Mouse (Mus musculus) CH12.LX (cell line): ENCODE measurements at regions not wholly inside any gene's neighbourhood (a gene's known extent, or its start where the extent isn't known, plus 50 kb on each side); places are given as distances from the start of the nearest gene placed in this dataset.

Source experiments
- DNase-seq: peaks from one replicate; pipeline ENCODE4 v3.0.0-alpha.2; 2013; ENCODE audit errors: extremely low read depth
- H3K27ac ChIP-seq: 2 replicates; pipeline ENCODE4 v1.5.1; 2012; ENCODE audit warnings: low read depth, mild to moderate bottlenecking, control low read depth, moderate library complexity; ENCODE audit not compliant: insufficient read depth
- H3K27me3 ChIP-seq: replicated peaks from 2 replicates; pipeline ENCODE3; 2012; ENCODE audit warnings: inconsistent platforms
- H3K36me3 ChIP-seq, 2 experiments: replicated peaks in 1 of 2; 2 replicates each; pipeline versions ENCODE3 to v1.6.1; 2012; ENCODE audit warnings: inconsistent platforms in 1 of 2, low read length in 1 of 2, mild to moderate bottlenecking in 1 of 2, mixed read lengths in 1 of 2, moderate library complexity in 1 of 2; ENCODE audit not compliant: control insufficient read depth in 1 of 2, insufficient read depth in 1 of 2
- H3K4me1 ChIP-seq, 2 experiments: 2 replicates each; pipeline ENCODE4 v1.6.1; 2012; ENCODE audit warnings: inconsistent platforms in 1 of 2, moderate library complexity in 1 of 2; ENCODE audit not compliant: insufficient read depth in 2 of 2, control insufficient read depth in 1 of 2
- H3K4me2 ChIP-seq: 2 replicates; pipeline ENCODE4 v1.6.1; 2012; ENCODE audit warnings: low read depth, mild to moderate bottlenecking, control low read depth; ENCODE audit not compliant: poor library complexity, insufficient read depth, severe bottlenecking
- H3K4me3 ChIP-seq, 3 experiments: fragments of 150-350 bp in 1 of 3; sonication (generic) in 1 of 3; replicated peaks in 1 of 3; 2 replicates each; pipeline versions ENCODE3 to v1.5.1; 2011 to 2012; ENCODE audit warnings: low read depth in 2 of 3, low read length in 2 of 3, mild to moderate bottlenecking in 2 of 3, moderate library complexity in 2 of 3, control low read depth in 1 of 3, improper control_type of control experiment in 1 of 3, inconsistent platforms in 1 of 3, mixed read lengths in 1 of 3; ENCODE audit not compliant: poor library complexity in 1 of 3
- H3K79me2 ChIP-seq: replicated peaks from 2 replicates; pipeline ENCODE4 v1.6.1; 2012; ENCODE audit warnings: mild to moderate bottlenecking, moderate library complexity; ENCODE audit not compliant: control insufficient read depth, poor library complexity, insufficient read depth, severe bottlenecking; ENCODE audit errors: extremely low read depth
- H3K9ac ChIP-seq: 2 replicates; pipeline ENCODE4 v1.6.1; 2012; ENCODE audit warnings: low read depth, mild to moderate bottlenecking, control low read depth, moderate library complexity; ENCODE audit not compliant: insufficient read depth
- H3K9me3 ChIP-seq: replicated peaks from 2 replicates; pipeline ENCODE3; 2012; ENCODE audit warnings: low read length, inconsistent platforms, mixed read lengths
- CHD2 ChIP-seq: IDR thresholded peaks from 2 replicates; pipeline ENCODE4 v1.6.1; 2011; ENCODE audit warnings: low read length, improper control_type of control experiment
- CTCF ChIP-seq, 2 experiments: IDR thresholded peaks in 1 of 2; conservative IDR thresholded peaks in 1 of 2; 2 replicates each; pipeline ENCODE4 v1.5.1; 2011 to 2012; ENCODE audit warnings: low read depth in 2 of 2, low read length in 2 of 2, improper control_type of control experiment in 1 of 2, inconsistent platforms in 1 of 2, mild to moderate bottlenecking in 1 of 2, moderate library complexity in 1 of 2
- ELF1 ChIP-seq: IDR thresholded peaks from 2 replicates; pipeline ENCODE4 v1.6.1; 2014; ENCODE audit warnings: low read depth, mild to moderate bottlenecking, inconsistent platforms, low read length, improper control_type of control experiment
- EP300 ChIP-seq: IDR thresholded peaks from 2 replicates; pipeline ENCODE4 v1.6.1; 2011; ENCODE audit warnings: low read length, improper control_type of control experiment
- IRF4 ChIP-seq: IDR thresholded peaks from 2 replicates; pipeline ENCODE4 v1.6.1; 2014; ENCODE audit warnings: low read depth, mild to moderate bottlenecking, inconsistent platforms, low read length, improper control_type of control experiment
- JUND ChIP-seq: conservative IDR thresholded peaks from 2 replicates; pipeline ENCODE4 v1.6.1; 2011; ENCODE audit warnings: low read depth, low read length, improper control_type of control experiment
- MAFK ChIP-seq: IDR thresholded peaks from 2 replicates; pipeline ENCODE4 v1.6.1; 2011; ENCODE audit warnings: low read length, improper control_type of control experiment; ENCODE audit not compliant: insufficient replicate concordance
- MAX ChIP-seq: IDR thresholded peaks from 2 replicates; pipeline ENCODE4 v1.6.1; 2011; ENCODE audit warnings: low read length, improper control_type of control experiment
- MAZ ChIP-seq: IDR thresholded peaks from 2 replicates; pipeline ENCODE4 v1.6.1; 2012; ENCODE audit warnings: low read depth, mild to moderate bottlenecking, inconsistent platforms, low read length, improper control_type of control experiment, moderate library complexity
- MYC ChIP-seq: IDR thresholded peaks from 2 replicates; pipeline ENCODE4 v1.6.1; 2011; ENCODE audit warnings: low read depth, mild to moderate bottlenecking, improper control_type of control experiment, low read length
- NELFE ChIP-seq: IDR thresholded peaks from 2 replicates; pipeline ENCODE4 v1.6.1; 2011; ENCODE audit warnings: low read depth, low read length, improper control_type of control experiment
- POLR2A ChIP-seq: IDR thresholded peaks from 2 replicates; pipeline ENCODE4 v1.6.1; 2011; ENCODE audit warnings: low read depth, mild to moderate bottlenecking, improper control_type of control experiment, low read length
- RAD21 ChIP-seq: IDR thresholded peaks from 2 replicates; pipeline ENCODE4 v1.6.1; 2011; ENCODE audit warnings: low read depth, mild to moderate bottlenecking, low read length, improper control_type of control experiment, moderate library complexity
- SMC3 ChIP-seq: IDR thresholded peaks from 2 replicates; pipeline ENCODE4 v1.6.1; 2011; ENCODE audit warnings: low read depth, low read length, improper control_type of control experiment
- TCF12 ChIP-seq: IDR thresholded peaks from 2 replicates; pipeline ENCODE4 v1.6.1; 2014; ENCODE audit warnings: low read depth, mild to moderate bottlenecking, inconsistent platforms, low read length, improper control_type of control experiment
- UBTF ChIP-seq: IDR thresholded peaks from 2 replicates; pipeline ENCODE4 v1.6.1; 2012; ENCODE audit warnings: low read depth, mild to moderate bottlenecking, inconsistent platforms, low read length, improper control_type of control experiment, moderate library complexity
- USF1 ChIP-seq: IDR thresholded peaks from 2 replicates; pipeline ENCODE4 v1.6.1; 2014; ENCODE audit warnings: low read depth, mild to moderate bottlenecking, inconsistent platforms, low read length, improper control_type of control experiment
- USF2 ChIP-seq: conservative IDR thresholded peaks from 2 replicates; pipeline ENCODE4 v1.6.1; 2011; ENCODE audit warnings: low read depth, low read length, improper control_type of control experiment
- ZC3H11A ChIP-seq: IDR thresholded peaks from 2 replicates; pipeline ENCODE4 v1.6.1; 2012; ENCODE audit warnings: low read depth, mild to moderate bottlenecking, inconsistent platforms, low read length, improper control_type of control experiment
- ZMIZ1 ChIP-seq: IDR thresholded peaks from 2 replicates; pipeline ENCODE4 v1.6.1; 2012; ENCODE audit warnings: low read depth, mild to moderate bottlenecking, inconsistent platforms, low read length, improper control_type of control experiment
- dilution Hi-C: fragments of 300-500 bp; cut with MboI; formaldehyde crosslinking; loops from 2 replicates; pipeline ENCODE4 v1.14.3; 2020; ENCODE audit warnings: low sequenced_read_pairs; ENCODE audit not compliant: extremely low pct_unique_long_range_greater_than_20kb, extremely low pct_ligation_motif_present
- in situ Hi-C: fragments of 300-500 bp; cut with MboI; formaldehyde crosslinking; loops from 3 replicates; pipeline ENCODE4 v1.14.3; 2019; ENCODE audit warnings: low sequenced_read_pairs, low pct_ligation_motif_present, low pct_unique_long_range_greater_than_20kb, mixed read lengths

GRCm38 (mm10) chr17:66233451-66233951 lies 110.2 kb downstream of the Ddx11 start:
- in situ Hi-C loops (no loop called here), dilution Hi-C loops (no loop called here)
- H3K27ac ChIP-seq, result no peak overlapping the region
- H3K4me3 ChIP-seq, result no peak overlapping the region
- no peaks in the 10 kb centered on the region for H3K79me2 ChIP-seq
- no peak for TF ChIP-seq MAX
- TF ChIP-seq CTCF (conservative IDR thresholded peaks at IDR 0.05 in 1 of 2, IDR thresholded peaks at IDR 0.05 in 1 of 2; ENCODE audit: low read depth in 2 of 2, low read length in 2 of 2), result peak in 1 of 2 experiments; percentile 42; a peak in 2 of 4 replicates
- 0 out of 2 replicates have a peak, but pooled peaks have one; percentile 22 for TF ChIP-seq MAZ
- TF ChIP-seq, all 38 proteins: peak for 2
- Histone ChIP-seq H3K9ac (no peak overlapping the region), H3K4me2 (0 out of 2 replicates have a peak overlapping the region, but pooled peaks have one; percentile 29), H3K9me3 (no peaks in the 10 kb centered on the region), H3K27me3 (peaks cover 7% of the 10 kb centered on the region), H3K4me1 (0 out of 4 replicates have a peak, but pooled peaks cover 0 to 4% of the 10 kb centered on the region in 2 experiments), H3K36me3 (no peaks in the 10 kb centered on the region)
- no peak for DNase-seq

GRCm38 (mm10) chr17:66234432-66234831 lies 111.1 kb downstream of the Ddx11 start:
- 0 out of 4 replicates have a peak, but pooled peaks cover 0 to 4% of the 10 kb centered on the region in 2 experiments for H3K4me1 ChIP-seq
- H3K36me3 ChIP-seq, result no peaks in the 10 kb centered on the region
- no peaks in the 10 kb centered on the region for H3K79me2 ChIP-seq
- TF ChIP-seq EP300 (no peak), RAD21 (no peak), UBTF (no peak), ELF1 (no peak), IRF4 (no peak), POLR2A (no peak), MYC (no peak), MAX (no peak), MAFK (no peak), USF2 (no peak), ZMIZ1 (no peak), CHD2 (no peak), ZC3H11A (no peak), USF1 (no peak), JUND (no peak), NELFE (no peak), SMC3 (no peak), MAZ (no peak), TCF12 (no peak)
- H3K9ac ChIP-seq, result no peak overlapping the region
- H3K4me2 ChIP-seq, result no peak overlapping the region
- peaks cover 5% of the 10 kb centered on the region for H3K27me3 ChIP-seq
- H3K27ac ChIP-seq, result no peak overlapping the region
- in situ Hi-C loops (no loop called here), dilution Hi-C loops (no loop called here)
- H3K9me3 ChIP-seq, result no peaks in the 10 kb centered on the region
- no peak for DNase-seq
- no peak overlapping the region for H3K4me3 ChIP-seq
